Mouse (Mus musculus) mouse trophoblast stem cell (cell line): ENCODE measurements around the gene Stat2.

ENCODE experiments used
- in situ Hi-C, 2 experiments: fragments of 300-500 bp; cut with MseI, MboI; formaldehyde crosslinking; loops; 2 replicates in 1 of 2; 3 replicates in 1 of 2; pipeline ENCODE4 v1.15.1; 2025

Gene Stat2

DNA sequence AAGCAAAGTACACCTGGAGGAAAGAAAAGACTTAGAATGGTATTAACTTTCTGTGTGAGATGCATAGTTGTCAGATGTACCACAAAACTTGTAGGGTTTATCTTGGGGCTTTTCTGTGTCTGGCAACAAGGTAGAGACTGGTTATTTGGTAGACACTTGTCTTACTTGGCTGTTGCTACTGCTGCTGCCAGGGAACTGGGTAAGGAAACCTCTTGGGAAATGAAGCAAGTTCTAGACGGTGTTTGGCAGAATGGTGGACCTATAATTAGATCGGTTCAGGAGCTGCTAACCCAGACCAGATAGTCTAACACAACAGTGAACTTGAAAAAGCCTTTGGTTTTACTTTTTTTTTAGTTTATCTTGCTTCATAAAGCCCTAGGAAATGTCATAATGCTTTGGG, 68.6 kb downstream of the Stat2 start:
- in situ Hi-C loops, result no loop called here

DNA sequence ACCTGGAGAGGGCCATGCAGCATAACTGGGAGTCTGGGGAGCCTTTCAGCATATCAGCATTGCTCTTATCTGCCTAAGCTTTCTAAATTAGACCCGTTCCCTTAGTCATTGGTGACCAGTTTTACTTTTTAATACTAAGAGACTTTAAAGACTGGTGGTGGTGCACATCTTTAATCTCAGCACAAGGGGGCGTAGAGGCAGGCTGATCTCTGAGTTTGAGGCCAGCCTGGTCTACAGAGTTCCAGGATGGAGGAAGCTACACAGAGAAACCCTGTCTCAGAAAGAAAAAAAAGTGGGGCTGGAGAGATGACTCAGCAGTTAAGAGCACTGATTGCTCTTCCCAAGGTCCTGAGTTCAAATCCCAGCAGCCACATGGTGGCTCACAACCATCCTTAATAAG, 69.9 kb downstream of the Stat2 start:
- in situ Hi-C loops, result no loop called here
